Mouse (Mus musculus) bone marrow macrophage, adult 2 months (primary cell): ENCODE data around the gene Zfp978.
"Not testable (repeated sequence)": the region's sequence is repeated elsewhere in the genome, so short reads cannot be mapped to it uniquely, and the experiment has no call there.

Experiments used
- CTCF ChIP-seq: IDR thresholded peaks from 2 replicates; pipeline ENCODE4 v1.5.1; 2012; ENCODE audit warnings: low read depth, mild to moderate bottlenecking, low read length, moderate library complexity
- POLR2A ChIP-seq: IDR thresholded peaks from 2 replicates; pipeline ENCODE4 v1.6.1; 2012; ENCODE audit warnings: mild to moderate bottlenecking, low read depth, low read length, borderline replicate concordance

DNA sequence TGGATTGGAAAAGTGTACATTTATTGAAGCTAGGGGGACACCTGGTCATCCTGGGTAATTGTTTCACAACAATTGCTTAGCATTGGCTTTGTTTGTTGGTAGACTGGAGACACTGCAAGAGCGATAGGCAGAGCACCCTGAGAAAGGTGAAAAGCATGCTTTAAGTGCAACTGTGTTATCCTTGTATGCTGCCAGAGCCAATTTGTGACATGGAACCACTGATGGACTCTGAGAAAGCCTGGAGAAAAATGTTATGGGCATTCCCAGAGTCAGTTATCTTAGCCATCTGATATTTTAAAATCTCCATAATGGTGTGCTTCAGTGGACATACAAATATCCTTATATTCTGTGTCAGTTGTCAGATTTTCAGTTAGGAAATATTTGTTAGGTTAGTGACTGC lies 60.2 kb downstream of the Zfp978 start:
- TF ChIP-seq CTCF, POLR2A: not testable (repeated sequence)
